Mouse (Mus musculus) hindbrain, postnatal 0 days (tissue): Measurements from ENCODE around the gene Usp25. TPM values are rescaled to one million over a fixed set of nuclear protein-coding genes. Genes with fewer than 3 reads are reported as not detected.

ENCODE experiments used
- ATAC-seq: fragments of 200-750 bp; cut with Nextera tagmentation; 2 replicates; pipeline ENCODE4 v1.8.0; 2017; ENCODE audit warnings: mild to moderate bottlenecking, moderate TSS enrichment, moderate library complexity
- DNase-seq: peaks from one replicate; pipeline ENCODE4 v3.0.0-alpha.2; 2015; ENCODE audit warnings: low spot score
- H3K27ac ChIP-seq: fragments of 300-500 bp; sonication (generic); 2 replicates; pipeline ENCODE4 v1.5.1; 2014; ENCODE audit warnings: mild to moderate bottlenecking
- H3K27me3 ChIP-seq: fragments of 300-500 bp; sonication (generic); 2 replicates; pipeline ENCODE4 v1.6.1; 2014; ENCODE audit warnings: low read length, mixed read lengths; ENCODE audit not compliant: insufficient read depth
- H3K36me3 ChIP-seq: fragments of 300-500 bp; sonication (generic); 2 replicates; pipeline ENCODE4 v1.6.1; 2014; ENCODE audit warnings: low read length, mixed read lengths; ENCODE audit not compliant: insufficient read depth
- H3K4me1 ChIP-seq: fragments of 300-500 bp; sonication (generic); 2 replicates; pipeline ENCODE4 v1.6.1; 2014; ENCODE audit warnings: antibody characterized with exemption, low read length, mixed read lengths; ENCODE audit not compliant: insufficient read depth
- H3K4me2 ChIP-seq: fragments of 300-500 bp; sonication (generic); 2 replicates; pipeline ENCODE4 v1.6.1; 2014; ENCODE audit warnings: low read depth, mild to moderate bottlenecking, low read length, moderate library complexity, mixed read lengths
- H3K4me3 ChIP-seq: fragments of 300-500 bp; sonication (generic); 2 replicates; pipeline ENCODE4 v1.5.1; 2014; ENCODE audit warnings: low read length
- H3K9ac ChIP-seq: fragments of 300-500 bp; sonication (generic); replicated peaks from 2 replicates; pipeline ENCODE4 v1.6.1; 2014; ENCODE audit warnings: mild to moderate bottlenecking, low read length, moderate library complexity, mixed read lengths
- H3K9me3 ChIP-seq: fragments of 300-500 bp; sonication (generic); 2 replicates; pipeline ENCODE4 v1.6.1; 2016; ENCODE audit warnings: low read length, mixed read lengths
- CTCF ChIP-seq: IDR thresholded peaks from 2 replicates; pipeline ENCODE4 v1.5.1; 2016; ENCODE audit warnings: antibody characterized with exemption, control low read depth, low read depth
- WGBS: fragments of 180-500 bp; shearing (Covaris S2); extraction: QIAGEN DNeasy Blood & Tissue Kit; methylation state at CpG from one replicate; pipeline ENCODE4 v1.1.7; 2014; 5-methylcytosine and 5-hydroxymethylcytosine counted together
- polyA plus RNA-seq: library from polyadenylated mRNA; unstranded; fragments of >200 nt; fragmentation: Nextera tagmentation; extraction: Ambion mirVana; gene quantifications from 2 replicates; pipeline ENCODE4 v1.2.1, GENCODE M21; 2015
- total RNA-seq: library from RNA; depleted of rRNA; stranded (reverse); fragments of >200 nt; gene quantifications from 2 replicates; pipeline ENCODE4 v1.2.3, GENCODE M21; 2014; rRNA removed

Usp25 gene
- total RNA-seq (12.5 and 29.0 TPM in 2 replicates), polyA plus RNA-seq (10.4 and 10.5 TPM in 2 replicates)

- no peaks in the 10 kb centered on the region for H3K36me3 ChIP-seq
- H3K9me3 ChIP-seq = no peaks in the 10 kb centered on the region
- peaks cover 10% of the 10 kb centered on the region; the same call in 1 of the 2 replicates for H3K4me1 ChIP-seq
- peak within 1 kb of the TSS; percentile 83 for H3K27ac ChIP-seq
- peak within 1 kb of the TSS; percentile 93 for H3K9ac ChIP-seq
- peak within 1 kb of the TSS; percentile 88 for H3K4me3 ChIP-seq
- DNase-seq (peak; percentile 77), ATAC-seq (peak; percentile 93)
- no peak for TF ChIP-seq CTCF
- peak within 1 kb of the TSS; percentile 83 for H3K4me2 ChIP-seq
- H3K27me3 ChIP-seq = no peaks in the 10 kb centered on the region
- 3% methylated on average over 94 of the region's 126 CpGs for WGBS
Measured at GRCm38 (mm10) chr16:77013427-77014320, at the start of gene Usp25. Gene Usp25, plus strand, starts transcription at chr16:77013706.

- 93% methylated on average over 3 of the region's 3 CpGs for WGBS
- H3K36me3 ChIP-seq = no peaks in the 10 kb centered on the region
- DNase-seq = no peak
- H3K9me3 ChIP-seq = no peaks in the 10 kb centered on the region
- H3K4me1 ChIP-seq = no peaks in the 10 kb centered on the region
- H3K27ac ChIP-seq = no peak overlapping the region
- no peak for ATAC-seq
- TF ChIP-seq CTCF = no peak
- H3K27me3 ChIP-seq = no peaks in the 10 kb centered on the region
- H3K4me3 ChIP-seq = no peak overlapping the region
- no peak overlapping the region for H3K9ac ChIP-seq
- no peak overlapping the region for H3K4me2 ChIP-seq
Measured at GRCm38 (mm10) chr16:76967593-76968275, 45.8 kb upstream of the Usp25 start.

- H3K9ac ChIP-seq = no peak overlapping the region
- H3K36me3 ChIP-seq = no peaks in the 10 kb centered on the region
- TF ChIP-seq CTCF = no peak
- ATAC-seq = no peak
- no peaks in the 10 kb centered on the region for H3K27me3 ChIP-seq
- 29% methylated on average over 5 of the region's 5 CpGs for WGBS
- no peak for DNase-seq
- no peak overlapping the region for H3K4me2 ChIP-seq
- H3K4me1 ChIP-seq = no peaks in the 10 kb centered on the region
- no peak overlapping the region for H3K27ac ChIP-seq
- no peaks in the 10 kb centered on the region for H3K9me3 ChIP-seq
- no peak overlapping the region for H3K4me3 ChIP-seq
Measured at GRCm38 (mm10) chr16:76971211-76971610, 42.3 kb upstream of the Usp25 start.

- DNase-seq = no peak
- TF ChIP-seq CTCF = no peak
- Histone ChIP-seq H3K9ac (no peak overlapping the region), H3K27ac (no peak overlapping the region), H3K36me3 (no peaks in the 10 kb centered on the region), H3K27me3 (no peaks in the 10 kb centered on the region), H3K4me3 (no peak overlapping the region), H3K9me3 (no peaks in the 10 kb centered on the region), H3K4me1 (no peaks in the 10 kb centered on the region), H3K4me2 (no peak overlapping the region)
- whole genome bisulfite sequencing = 84% methylated on average over 5 of the region's 5 CpGs
- ATAC-seq = no peak
Measured at GRCm38 (mm10) chr16:76976787-76977430, 36.6 kb upstream of the Usp25 start.

GRCm38 (mm10) chr16:76983696-76984095 is 29.8 kb upstream of the Usp25 start:
- Histone ChIP-seq H3K4me1 (no peaks in the 10 kb centered on the region), H3K9ac (no peak overlapping the region), H3K4me3 (no peak overlapping the region), H3K36me3 (no peaks in the 10 kb centered on the region), H3K9me3 (no peaks in the 10 kb centered on the region), H3K27me3 (no peaks in the 10 kb centered on the region), H3K4me2 (no peak overlapping the region), H3K27ac (no peak overlapping the region)
- WGBS = 91% methylated on average over 6 of the region's 6 CpGs
- ATAC-seq (no peak), DNase-seq (no peak)
- TF ChIP-seq CTCF = no peak

- H3K9me3 ChIP-seq = no peaks in the 10 kb centered on the region
- no peaks in the 10 kb centered on the region for H3K4me1 ChIP-seq
- H3K27ac ChIP-seq = no peak overlapping the region
- H3K27me3 ChIP-seq = no peaks in the 10 kb centered on the region
- DNase-seq (no peak), ATAC-seq (no peak)
- no peaks in the 10 kb centered on the region for H3K36me3 ChIP-seq
- H3K4me2 ChIP-seq = no peak overlapping the region
- no peak for TF ChIP-seq CTCF
- 89% methylated on average over 4 of the region's 4 CpGs for whole genome bisulfite sequencing
- H3K4me3 ChIP-seq = no peak overlapping the region
- no peak overlapping the region for H3K9ac ChIP-seq
Measured at GRCm38 (mm10) chr16:76987711-76988110, 25.8 kb upstream of the Usp25 start.
